Mouse (Mus musculus): ENCODE measurements around the gene Lmbr1l. TPM values are rescaled to one million over a fixed set of nuclear protein-coding genes. Genes with fewer than 3 reads are reported as not detected.
A peak's percentile ranks its signal among the peaks of the same experiment; 100 is the strongest.
"Not testable (repeated sequence)": the region's sequence is repeated elsewhere in the genome, so short reads cannot be mapped to it uniquely, and the experiment has no call there.

Lmbr1l gene
- total RNA-seq, 1 experiment from 2014 or later = 144 TPM

DNA sequence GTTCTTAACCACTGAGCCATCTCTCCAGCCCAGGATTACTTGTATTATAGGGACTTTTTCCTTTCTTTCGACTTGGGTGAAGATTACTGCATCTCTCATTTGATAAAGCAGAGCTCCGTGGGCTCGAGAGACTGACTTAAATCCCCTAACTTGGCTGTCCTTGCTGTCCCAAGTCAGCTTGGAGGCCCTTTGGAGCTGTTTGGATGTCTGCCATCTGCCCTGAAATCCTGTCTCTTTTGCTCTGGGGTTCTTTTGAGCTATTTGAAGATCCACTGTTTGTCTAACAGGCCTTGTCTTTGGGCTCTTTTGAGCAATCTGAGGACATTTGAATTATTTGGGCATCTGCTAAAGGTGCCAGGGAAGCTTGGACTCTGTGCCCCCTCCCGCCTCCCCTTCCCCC lies 24.1 kb upstream of the Lmbr1l start:
- no peak for ATAC-seq (ENCODE audit: extremely low read depth, insufficient number of reproducible peaks, low FRiP score, poor library complexity, severe bottlenecking)

DNA sequence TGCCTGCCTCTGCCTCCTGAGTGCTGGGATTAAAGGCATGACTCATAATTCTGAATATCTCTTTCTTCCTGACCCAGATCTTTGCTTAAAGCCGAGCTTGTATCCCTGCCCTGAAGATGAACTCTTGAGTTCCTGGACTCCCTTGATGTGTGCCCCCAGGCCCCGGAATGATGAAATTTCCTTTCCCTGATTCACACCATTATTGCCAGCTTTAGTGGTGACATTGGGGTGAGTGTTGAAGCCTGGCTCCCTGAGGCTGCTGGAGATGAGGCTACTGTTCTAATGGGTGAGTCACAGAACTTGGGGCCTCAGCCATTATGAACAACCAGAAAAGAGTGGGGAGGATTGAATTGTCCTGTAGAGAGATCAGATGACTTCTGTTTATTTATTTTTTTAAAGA lies 23.5 kb upstream of the Lmbr1l start:
- no peak for ATAC-seq (ENCODE audit: extremely low read depth, insufficient number of reproducible peaks, low FRiP score, poor library complexity, severe bottlenecking)

DNA sequence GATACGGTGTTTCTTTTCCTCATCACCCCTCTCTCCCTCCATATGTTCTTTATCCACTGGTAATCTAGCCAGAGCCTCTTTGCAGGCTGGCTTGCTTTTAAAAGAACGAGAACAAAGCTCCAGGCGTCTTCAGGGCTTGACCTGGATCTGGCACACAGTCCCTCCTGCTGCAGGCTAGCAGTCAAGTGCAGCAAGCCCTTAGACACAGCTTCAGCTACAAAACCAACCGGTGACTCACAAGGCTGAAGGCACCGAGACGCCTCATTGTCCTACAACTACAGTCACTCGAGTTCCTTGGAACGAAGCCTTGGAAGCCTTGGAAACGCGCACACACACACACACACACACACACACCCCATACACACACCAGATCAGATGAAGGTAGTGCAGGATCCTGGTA lies 22.8 kb upstream of the Lmbr1l start:
- no peak for ATAC-seq (ENCODE audit: extremely low read depth, insufficient number of reproducible peaks, low FRiP score, poor library complexity, severe bottlenecking)

DNA sequence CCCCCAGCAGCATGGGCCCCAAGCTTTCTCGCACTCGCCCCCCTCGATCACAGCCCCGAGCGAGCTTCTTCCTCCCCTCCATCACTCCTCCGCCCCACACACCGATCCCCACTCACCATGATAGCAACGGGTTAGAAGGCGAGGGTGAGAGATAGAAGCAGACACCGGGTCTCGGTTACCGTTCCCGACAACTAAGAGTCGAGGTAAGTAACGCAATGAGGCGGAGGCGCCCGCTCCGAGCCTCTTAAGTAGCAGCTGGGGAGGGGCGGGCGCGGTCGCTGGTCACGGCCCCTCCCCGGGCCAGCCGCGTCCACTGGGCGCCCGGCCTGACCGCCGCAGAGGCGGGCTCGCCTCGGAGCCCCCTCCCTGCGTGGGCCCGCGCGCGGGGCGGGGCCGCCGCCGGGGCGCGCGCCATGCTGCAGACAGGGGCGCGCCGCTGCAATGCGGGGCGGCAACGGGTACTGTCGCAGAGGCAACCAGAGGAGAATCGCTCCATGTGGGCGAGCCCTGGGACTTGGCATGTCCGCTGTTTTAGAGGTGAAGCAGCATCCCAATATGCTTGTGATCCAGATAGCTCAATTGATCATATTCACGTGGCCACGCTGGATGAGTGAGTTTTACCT lies 16.3 kb upstream of the Lmbr1l start, which contains the start of gene Tuba1b:
Gene Tuba1b, minus strand, starts transcription at position 349 of the 623 bp plus-strand sequence.
- peak; percentile 72 for ATAC-seq (ENCODE audit: extremely low read depth, insufficient number of reproducible peaks, low FRiP score, poor library complexity, severe bottlenecking)

DNA sequence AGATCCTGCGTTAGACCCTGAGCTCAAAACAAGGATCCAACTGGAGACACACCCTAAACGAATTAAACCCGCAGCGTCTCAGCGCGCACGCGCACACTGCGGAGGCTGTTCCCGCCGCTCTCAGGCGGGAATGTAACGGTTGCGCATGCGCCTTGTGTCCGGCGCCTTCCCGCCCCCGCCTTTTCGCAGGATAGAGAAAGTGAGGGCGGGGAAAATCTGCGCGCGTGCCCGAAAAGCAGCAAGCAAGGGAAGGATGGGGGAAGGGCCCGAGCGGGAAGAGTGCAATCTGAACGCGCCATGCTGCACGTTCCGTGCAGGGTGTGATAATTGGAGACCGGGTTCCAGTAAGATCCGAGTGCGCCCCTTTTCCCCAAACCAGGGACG lies 15.8 kb upstream of the Lmbr1l start:
- ATAC-seq (ENCODE audit: extremely low read depth, insufficient number of reproducible peaks, low FRiP score, poor library complexity, severe bottlenecking) = peak; percentile 30

DNA sequence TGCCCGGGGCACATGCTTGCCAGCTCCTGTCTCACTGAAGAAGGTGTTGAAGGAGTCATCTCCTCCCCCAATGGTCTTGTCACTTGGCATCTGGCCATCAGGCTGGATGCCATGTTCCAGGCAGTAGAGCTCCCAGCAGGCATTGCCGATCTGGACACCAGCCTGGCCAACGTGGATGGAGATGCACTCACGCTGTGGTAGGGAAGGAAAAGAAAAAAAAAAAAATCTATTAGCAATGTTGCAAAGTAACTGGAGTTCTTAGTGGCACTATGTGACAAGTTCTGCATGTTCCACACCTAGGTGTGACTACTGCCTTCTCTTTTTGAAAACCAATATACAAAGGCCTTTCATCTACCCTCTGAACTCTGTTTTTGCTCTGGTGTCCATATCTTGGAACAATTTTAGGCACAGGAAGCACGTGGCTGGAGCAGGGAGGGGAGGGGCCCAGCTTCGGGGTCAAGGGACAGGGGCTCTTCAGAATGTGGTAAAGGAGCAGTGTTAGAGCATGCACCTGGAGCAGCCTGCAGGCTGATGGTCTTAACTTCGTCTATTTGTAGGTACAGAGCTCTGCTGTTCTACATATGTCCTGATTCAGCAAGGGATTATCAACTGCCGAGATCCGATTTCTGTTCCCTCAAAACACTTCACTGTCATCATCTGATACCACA lies 15.1 kb upstream of the Lmbr1l start:
- not testable (repeated sequence) for ATAC-seq (ENCODE audit: extremely low read depth, insufficient number of reproducible peaks, low FRiP score, poor library complexity, severe bottlenecking)

DNA sequence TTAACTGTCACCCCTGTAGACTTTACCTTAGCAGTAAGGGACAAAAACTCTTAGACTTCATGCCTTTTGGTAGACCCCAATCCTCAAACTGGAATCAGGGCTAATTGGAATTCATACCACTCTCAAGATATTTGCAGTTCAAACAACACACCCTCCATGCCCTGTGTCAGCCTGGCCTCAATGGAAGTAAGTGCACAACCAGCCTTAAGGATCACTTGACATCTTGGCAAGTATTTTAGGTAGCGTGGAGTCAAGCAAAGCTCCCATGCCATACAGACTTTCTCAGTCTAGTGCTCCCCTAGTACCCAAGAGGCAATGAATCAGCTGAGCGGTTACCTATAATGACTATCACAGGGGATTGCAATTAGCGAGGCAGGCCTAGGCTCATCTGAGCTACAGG lies 13.0 kb upstream of the Lmbr1l start:
- ATAC-seq (ENCODE audit: extremely low read depth, insufficient number of reproducible peaks, low FRiP score, poor library complexity, severe bottlenecking) = no peak

DNA sequence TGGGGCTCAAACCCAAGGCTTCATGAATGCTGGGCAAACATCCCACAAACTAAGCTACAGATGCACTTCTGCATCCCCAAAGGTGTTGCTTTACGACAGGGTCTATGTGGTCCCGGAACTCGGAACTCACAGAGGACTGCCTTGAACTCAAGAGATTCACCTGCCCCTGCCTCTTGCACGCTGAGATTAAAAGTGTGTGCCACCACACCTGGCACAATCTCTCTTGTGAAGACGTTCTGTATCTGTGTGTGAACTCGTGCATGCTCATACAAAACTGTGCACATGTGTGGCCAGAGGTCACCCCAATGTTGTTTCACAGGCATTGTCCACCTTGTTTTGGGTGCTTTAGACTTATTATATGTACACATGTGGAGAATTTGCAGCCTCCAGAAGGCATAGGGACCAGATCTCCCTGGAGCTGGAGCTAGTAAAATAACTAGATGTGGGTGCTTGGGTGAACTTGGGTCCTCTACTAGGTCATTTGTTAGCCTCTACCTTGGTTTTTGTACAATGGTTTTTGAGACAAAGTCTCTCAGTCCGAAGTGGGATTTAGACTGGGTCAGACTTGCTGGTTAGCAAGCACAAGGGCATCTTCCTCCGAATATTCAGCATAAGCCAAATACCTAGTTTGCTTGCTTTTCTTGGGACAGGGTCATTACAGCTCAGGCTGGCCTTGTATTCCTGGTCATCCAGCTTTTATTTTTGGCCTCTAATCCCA lies 12.1 kb upstream of the Lmbr1l start:
- no peak for ATAC-seq (ENCODE audit: extremely low read depth, insufficient number of reproducible peaks, low FRiP score, poor library complexity, severe bottlenecking)

DNA sequence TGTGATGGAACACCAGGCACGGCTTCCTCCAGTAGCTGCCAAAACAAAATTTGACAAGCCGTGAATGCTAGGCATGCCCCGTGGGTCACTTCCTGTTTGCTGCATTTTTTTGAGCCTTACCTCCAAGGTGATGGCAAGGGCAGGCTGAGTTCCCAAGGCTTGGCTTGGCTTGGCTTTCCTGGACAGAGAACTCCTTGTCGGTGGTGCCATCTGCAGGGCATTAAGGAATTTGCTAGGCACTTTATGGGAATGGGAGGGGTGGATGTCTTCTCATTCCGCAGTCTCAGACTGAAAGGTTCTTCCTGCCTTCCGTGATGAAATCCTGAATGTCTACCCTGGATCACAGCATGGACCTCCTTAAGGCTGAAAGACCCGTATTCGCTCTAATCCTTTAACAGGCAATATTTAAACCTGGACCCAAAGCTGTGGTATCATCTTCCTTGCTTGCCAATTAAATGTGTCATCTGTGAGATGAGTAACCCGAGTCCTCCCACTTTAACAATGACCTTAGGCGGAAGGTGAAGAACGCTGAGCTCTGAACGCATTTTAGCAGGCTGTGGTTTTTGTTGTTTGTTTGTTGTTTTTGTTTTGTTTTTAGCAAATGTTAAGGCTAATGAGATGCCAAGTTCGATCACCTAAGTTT lies 10.7 kb upstream of the Lmbr1l start:
- peak; percentile 40; the same call in 1 of the 2 replicates for ATAC-seq (ENCODE audit: extremely low read depth, insufficient number of reproducible peaks, low FRiP score, poor library complexity, severe bottlenecking)

DNA sequence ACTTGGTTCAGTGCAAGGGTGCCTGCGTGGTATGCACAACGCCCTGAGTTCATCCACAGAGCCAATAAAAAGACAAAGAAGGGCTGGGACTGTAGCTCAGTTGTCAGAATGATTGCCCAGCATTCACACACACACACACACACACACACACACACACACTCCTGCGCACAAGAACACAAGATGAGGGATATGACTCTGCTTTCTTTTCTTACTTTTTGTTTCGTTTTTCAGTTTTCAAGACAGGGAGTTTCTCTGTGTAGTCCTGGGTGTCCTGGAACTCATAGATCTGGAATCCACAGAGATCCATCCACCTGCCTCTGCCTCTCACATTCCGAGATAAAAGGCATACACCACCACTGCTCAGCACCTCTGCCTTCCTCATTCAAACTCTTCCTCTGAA lies 9.5 kb upstream of the Lmbr1l start:
- no peak for ATAC-seq (ENCODE audit: extremely low read depth, insufficient number of reproducible peaks, low FRiP score, poor library complexity, severe bottlenecking)

DNA sequence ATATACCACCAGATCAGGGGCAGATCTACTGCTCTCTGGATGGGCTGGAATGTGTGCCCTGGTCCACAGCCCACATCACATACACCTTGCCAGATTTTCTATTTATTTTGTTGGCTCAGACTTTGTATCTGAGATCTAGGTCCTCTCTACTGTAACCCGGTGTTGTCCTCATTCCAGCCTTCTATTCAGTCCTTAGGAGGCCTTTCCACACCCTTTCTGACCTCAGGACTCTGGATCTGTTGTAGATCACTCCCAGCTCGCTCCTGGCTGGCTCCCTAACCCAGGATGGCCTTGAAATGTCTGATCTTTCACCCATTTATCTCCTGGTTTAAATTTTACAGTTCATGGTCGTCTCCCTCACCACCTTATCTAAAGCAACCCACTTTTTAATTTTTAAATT lies 6.7 kb upstream of the Lmbr1l start:
- ATAC-seq (ENCODE audit: extremely low read depth, insufficient number of reproducible peaks, low FRiP score, poor library complexity, severe bottlenecking) = no peak

DNA sequence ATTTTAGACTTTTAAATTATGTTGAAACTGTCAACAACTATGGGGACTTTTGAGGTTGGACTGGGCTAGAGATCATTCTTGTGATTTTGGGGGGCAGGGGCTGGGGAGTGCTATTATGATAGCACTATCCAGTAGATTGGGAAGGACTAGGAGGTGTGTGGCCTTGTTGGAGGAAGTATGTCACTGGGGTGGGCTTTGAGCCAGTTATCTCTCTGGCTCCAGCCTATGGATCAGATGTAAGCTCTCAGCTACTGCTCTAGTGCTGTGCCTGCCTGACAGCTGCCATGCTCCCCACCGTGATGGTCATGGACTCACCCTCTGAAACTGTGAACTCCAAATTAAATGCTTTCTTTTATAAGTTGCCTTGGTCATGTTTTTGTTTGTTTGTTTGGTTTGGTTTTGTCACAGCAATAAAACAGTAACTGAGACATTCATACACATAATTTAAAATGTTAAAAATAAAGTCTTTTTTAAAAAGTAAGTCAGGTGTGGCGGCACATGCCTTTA lies 5.1 kb upstream of the Lmbr1l start:
- no peak for ATAC-seq (ENCODE audit: extremely low read depth, insufficient number of reproducible peaks, low FRiP score, poor library complexity, severe bottlenecking)

DNA sequence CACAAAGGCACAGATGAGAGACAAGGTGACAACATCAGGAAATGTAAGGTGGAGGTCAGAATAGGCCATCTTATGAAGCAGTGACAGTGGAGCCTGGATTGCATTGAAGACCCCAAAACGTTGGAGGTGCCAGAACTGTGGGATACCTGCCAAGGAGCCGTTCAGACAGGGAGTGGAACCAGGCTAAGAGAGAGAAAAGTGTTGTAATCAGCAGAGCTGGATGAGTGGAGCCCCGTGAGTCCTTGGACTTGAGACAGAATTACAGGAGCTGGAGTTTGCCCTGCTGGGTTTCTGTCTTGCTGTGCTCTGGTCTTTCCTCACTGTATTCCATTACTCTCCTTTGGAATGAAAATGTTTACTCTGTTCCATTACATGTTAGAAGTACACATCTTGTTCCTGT lies 4.5 kb upstream of the Lmbr1l start:
- no peak for ATAC-seq (ENCODE audit: extremely low read depth, insufficient number of reproducible peaks, low FRiP score, poor library complexity, severe bottlenecking)

DNA sequence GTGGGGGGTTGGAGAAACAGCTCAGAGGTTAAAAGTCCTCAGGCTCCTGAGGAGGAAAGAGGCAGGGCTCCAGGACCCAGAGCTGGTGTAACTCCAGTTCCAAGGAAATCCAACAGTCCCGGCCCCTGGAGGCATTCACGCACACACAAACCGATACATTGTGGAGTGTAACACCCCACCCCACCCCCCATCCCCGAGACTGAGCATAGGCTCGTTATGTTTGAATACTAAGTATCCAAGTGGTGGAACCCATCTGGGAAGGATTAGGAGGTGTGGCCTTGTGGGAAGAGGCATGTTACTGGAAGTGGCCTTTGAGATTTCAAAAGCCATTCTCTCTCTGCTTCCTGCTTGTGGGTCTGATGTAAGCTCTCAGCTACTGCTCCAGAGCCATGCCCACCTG lies 3.5 kb upstream of the Lmbr1l start:
- ATAC-seq (ENCODE audit: extremely low read depth, insufficient number of reproducible peaks, low FRiP score, poor library complexity, severe bottlenecking) = no peak

DNA sequence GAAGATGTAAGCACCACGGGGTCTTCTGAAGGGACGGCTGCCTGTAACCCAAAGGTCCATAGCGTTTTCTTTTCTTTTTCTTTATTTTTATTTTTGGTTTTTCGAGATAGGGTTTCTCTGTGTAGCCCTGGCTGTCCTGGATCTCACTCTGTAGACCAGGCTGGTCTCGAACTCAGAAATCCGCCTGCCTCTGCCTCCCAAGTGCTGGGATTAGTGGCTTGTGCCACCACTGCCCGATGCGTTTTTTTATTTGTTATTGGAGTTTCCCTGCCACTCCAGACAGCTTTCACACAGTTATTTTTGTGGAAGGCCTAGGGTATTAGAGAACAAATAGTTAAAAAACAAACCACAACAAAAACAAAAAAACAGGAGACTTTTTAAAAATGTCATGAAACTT lies 466 bp upstream of the Lmbr1l start:
- ATAC-seq (ENCODE audit: extremely low read depth, insufficient number of reproducible peaks, low FRiP score, poor library complexity, severe bottlenecking) = not testable (repeated sequence)

DNA sequence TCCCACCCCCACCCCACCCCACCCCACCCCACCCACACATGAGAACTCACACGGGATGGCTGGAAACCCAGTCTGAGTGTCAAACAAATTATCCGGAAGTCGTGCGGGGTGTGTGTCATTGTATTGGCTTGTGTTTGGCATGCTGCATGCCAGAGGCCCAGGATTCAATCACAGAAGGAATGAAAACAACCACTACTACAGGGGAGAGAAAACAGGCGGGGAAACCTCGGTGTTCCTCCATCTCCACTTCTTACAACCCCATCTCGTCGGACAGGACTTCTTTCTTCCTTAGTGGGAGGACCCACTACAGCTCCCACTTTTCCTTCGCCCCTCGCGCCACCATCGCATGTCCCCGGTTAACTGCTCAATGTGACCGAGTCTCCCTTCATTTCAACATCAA lies 940 bp downstream of the Lmbr1l start:
- no peak for ATAC-seq (ENCODE audit: extremely low read depth, insufficient number of reproducible peaks, low FRiP score, poor library complexity, severe bottlenecking)

DNA sequence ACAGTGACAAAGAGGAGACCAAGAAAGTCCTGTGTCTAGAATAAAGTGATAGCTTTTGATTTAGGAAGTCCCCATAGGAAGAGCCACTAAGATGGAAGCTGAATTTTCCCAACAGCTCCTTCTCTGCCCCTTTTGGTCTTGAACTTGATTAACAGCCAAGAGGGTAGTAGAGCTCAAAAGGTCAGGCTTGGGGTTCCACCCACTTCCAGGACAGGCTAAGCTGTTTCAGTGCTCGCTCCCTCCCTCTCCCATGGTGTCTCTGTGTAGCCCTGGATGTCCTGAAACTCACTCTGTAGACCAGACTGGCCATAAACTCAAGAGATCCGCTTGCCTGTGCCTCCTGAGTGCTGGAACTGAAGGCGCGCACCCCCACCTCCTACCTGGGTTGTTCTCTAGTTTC lies 2.0 kb downstream of the Lmbr1l start:
- ATAC-seq (ENCODE audit: extremely low read depth, insufficient number of reproducible peaks, low FRiP score, poor library complexity, severe bottlenecking) = no peak

DNA sequence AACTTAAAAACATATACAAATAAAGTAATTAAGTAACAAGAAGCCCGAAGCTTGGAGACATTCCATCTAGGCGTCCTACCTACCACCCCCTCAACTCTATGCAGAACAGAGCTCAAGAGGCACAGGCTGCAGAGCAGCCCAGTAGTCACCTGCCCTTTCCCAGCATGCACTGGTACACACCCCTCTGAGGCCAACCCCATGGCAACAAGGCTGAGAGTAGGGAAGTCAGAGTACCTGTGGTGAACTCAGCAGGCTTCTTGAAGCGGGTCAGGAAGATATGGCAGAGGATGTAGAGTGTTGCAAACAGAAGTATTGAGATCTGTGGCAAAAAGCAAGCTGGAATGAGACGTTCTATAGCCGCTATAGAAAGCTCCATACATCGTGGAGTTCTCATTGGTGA lies 3.1 kb downstream of the Lmbr1l start:
- ATAC-seq (ENCODE audit: extremely low read depth, insufficient number of reproducible peaks, low FRiP score, poor library complexity, severe bottlenecking) = no peak

DNA sequence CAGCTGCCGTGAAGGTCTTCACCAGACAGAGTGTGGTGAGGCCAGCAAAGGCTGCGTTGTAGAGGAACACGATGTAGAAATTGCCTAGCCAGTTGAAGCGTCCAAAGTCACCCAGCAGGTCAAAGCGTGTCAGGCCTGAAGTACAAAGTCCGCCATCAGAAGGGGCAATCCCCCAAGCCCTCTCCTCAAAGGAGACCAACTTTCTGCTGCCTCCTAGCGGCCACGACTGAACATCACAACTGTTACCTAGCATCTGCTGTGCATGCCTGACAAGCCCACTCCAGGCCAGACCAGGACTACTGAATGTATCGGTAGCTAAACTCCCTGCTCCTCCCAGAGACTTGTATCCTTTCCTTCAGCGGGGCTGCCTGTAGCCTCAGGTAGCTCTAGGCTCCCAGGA lies 13.3 kb downstream of the Lmbr1l start:
- ATAC-seq (ENCODE audit: extremely low read depth, insufficient number of reproducible peaks, low FRiP score, poor library complexity, severe bottlenecking) = 0 out of 2 replicates have a peak, but pooled peaks have one; percentile 14

DNA sequence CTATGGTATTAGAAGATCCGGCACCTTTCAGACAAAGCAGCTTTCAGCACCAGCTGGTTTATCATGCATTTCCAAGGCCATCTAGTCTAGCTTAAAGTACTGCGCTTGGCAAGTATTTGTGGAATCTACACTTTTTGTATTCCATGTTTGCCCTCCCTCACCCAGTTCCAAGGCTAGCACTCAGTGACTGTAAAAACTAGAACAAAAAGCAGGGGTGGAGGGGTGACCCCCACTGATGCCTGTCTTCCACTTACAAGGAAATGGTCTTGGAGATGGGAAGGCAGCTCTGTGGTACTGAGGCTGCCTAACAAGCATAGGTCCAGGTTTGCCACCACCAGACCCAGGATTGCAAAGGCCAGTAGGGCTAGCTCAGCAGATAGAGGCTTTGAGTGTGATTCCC lies 15.4 kb downstream of the Lmbr1l start:
- no peak for ATAC-seq (ENCODE audit: extremely low read depth, insufficient number of reproducible peaks, low FRiP score, poor library complexity, severe bottlenecking)
